Mouse (Mus musculus) kidney, postnatal 4 days (tissue): ENCODE data around the gene Mamdc2.
A peak's percentile ranks its signal among the peaks of the same experiment; 100 is the strongest.

Experiments used
- DNase-seq, 2 experiments: peaks; one replicate each; pipeline ENCODE4 v3.0.0; 2021; ENCODE audit warnings: mixed read lengths in 2 of 2

Mamdc2 gene

DNA sequence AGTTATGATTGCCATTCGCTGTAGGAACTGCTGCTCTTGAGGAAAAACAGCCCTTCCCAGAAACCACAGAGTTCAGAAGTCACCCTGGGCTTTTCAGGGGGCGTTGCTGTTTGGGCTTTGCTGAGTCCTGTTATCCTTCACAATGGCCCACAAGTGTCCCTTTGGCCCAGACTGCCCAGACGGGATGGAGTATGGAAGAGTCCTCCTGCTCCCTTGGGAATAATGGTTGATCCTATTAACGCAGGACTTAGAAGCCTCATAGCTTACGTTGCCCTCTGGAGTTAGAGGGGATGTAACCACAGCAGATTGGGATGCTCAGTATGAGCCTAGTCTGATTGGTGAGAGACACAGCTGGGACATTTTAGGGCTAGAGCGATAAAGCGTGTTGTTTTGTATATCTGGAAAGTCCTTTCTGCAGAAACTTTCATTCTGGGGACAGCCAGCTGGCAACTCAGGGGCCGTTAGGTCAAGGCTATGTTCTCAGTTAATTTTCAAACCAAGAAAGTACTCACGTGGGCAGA is 94.3 kb downstream of the Mamdc2 start:
- DNase-seq, result peak; percentile 64 to 73

DNA sequence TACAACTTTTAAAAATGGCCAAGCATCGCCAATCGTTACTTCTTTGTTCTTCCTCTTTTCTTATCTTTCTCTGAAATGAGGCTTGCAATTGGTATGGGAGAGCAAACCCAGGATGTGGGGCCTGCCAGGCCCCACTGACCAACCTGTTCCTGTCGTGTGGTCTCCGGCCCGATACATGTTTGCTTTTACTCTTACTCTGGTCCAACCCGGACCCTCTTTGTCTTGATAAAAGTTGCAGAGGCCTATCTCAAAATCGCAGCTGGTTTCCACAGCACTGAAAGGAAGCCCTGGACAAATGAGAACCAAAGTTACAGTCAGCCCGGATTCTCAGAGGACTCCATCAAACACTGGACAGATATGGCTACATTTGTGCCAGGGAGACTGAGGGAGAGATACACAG is 95.1 kb downstream of the Mamdc2 start:
- peak in 1 of 2 experiments; percentile 12 for DNase-seq

DNA sequence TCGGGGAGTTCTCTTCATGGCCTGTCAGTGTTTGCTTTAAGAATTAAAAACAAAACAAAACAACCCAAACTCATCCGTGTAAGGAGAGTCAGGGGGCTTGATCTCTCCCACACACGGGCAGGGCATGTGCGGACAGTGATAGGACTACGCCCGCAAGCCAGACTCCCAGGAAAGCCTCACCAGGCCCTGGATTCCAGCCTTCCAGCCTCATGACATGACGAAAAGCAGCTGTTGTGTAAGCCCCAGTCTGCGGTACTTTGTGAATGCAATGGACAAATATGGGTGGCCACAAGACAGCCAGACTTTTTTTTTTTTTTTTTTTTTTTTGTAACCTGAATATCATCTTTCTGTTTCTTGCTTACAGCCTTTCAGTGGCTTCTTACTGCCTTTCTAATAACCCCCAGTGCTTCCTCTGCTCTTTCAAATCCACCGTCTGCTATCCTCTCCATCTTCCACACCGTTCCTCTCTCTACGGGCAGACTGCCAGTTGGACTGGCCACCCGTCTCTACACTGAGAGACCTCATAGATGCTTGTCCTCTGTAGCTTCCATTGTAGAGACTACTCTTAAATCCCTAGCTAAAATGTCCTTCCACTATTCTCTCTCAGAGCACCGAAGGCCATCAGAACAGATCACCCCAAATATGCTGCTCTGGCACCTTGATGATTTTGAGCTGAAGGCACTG is 96.3 kb downstream of the Mamdc2 start:
- DNase-seq, result peak; percentile 49 to 66

GRCm38 (mm10) chr19:23349930-23350329 is 98.3 kb downstream of the Mamdc2 start:
- peak; percentile 45 to 54 for DNase-seq

- DNase-seq, result no peak
Observed at GRCm38 (mm10) chr19:23342782-23343181, 105.5 kb downstream of the Mamdc2 start.

- DNase-seq, result no peak
Observed at GRCm38 (mm10) chr19:23332883-23333282, 115.4 kb downstream of the Mamdc2 start.

- no peak for DNase-seq
Observed at GRCm38 (mm10) chr19:23330842-23331241, 117.4 kb downstream of the Mamdc2 start.

- no peak for DNase-seq
Observed at GRCm38 (mm10) chr19:23329346-23329745, 118.9 kb downstream of the Mamdc2 start.

GRCm38 (mm10) chr19:23327056-23327640 is 121.1 kb downstream of the Mamdc2 start:
- no peak for DNase-seq

DNA sequence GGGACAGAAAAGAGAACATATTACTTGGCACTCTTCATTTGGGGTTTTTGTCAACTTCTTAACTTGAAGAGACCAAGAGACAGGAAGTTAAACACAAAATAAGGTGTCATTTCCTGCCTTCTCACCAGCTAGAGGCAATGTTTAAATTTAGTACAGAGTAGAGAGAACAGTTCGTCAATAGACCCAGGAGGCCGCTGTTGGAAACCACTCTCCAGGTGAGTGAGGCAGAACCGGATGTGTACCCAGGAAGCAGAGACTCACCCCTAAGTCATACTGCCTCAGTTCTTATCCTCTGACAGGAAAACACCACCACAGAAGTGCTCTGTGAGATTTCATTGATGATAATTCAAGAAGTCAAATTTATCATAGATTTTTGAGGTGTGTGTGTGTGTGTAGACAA is 125.1 kb downstream of the Mamdc2 start:
- DNase-seq, result no peak

GRCm38 (mm10) chr19:23317989-23318358 is 130.3 kb downstream of the Mamdc2 start:
- no peak for DNase-seq

DNA sequence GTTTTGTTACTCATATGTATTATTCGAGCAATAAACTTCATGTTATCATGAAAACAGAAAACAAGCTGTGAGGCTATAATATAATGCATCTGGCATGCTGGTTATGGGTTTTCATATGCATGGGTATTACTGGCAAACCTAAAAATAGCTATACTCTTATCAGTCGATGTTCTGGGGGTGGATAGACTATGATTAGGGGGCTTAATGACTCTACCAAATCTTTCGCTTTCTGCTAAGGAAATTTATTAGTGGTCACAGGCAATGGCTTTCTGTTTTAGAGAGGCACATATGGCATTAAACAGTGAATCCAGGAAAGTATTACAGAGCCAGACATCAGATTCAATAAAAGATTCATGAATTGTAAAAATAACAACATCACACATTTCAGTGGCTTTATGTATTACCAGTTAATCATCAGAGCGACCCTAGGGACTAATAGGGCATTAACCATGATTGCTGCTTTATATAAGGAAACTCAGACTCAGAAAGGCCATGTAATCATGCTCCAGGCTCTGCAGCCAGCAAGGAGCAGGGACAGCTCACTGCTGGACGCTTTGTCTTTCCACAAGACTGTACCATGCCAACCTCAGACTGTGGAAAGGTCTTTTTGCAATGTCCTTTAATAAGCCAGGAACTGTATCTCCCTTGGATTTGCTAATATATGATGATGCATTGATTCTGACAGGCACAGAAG is 130.8 kb downstream of the Mamdc2 start:
- DNase-seq, result no peak

- no peak for DNase-seq
Observed at GRCm38 (mm10) chr19:23316851-23317250, 131.4 kb downstream of the Mamdc2 start.

GRCm38 (mm10) chr19:23309979-23310378 is 138.3 kb downstream of the Mamdc2 start:
- DNase-seq, result no peak

DNA sequence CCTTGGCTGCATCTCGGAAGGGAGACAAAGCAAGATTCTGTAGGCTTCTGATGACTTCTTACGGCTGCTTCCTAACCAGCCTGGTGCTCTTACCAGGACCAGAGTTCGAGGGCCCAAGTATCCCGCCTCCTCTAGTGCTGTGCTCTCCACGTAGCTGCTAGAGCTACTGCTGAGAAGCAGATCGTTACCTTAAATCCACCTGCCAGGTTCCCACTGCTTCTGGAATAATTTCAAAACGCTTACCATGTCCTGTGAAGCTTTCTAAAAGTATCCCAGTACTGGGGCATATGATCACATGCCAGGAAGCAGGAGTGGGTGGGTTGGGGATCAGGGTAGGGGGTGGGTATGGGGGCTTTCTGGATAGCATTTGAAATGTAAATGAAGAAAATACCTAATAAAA is 141.6 kb downstream of the Mamdc2 start:
- DNase-seq, result no peak

GRCm38 (mm10) chr19:23299987-23300386 is 148.3 kb downstream of the Mamdc2 start:
- DNase-seq, result no peak

DNA sequence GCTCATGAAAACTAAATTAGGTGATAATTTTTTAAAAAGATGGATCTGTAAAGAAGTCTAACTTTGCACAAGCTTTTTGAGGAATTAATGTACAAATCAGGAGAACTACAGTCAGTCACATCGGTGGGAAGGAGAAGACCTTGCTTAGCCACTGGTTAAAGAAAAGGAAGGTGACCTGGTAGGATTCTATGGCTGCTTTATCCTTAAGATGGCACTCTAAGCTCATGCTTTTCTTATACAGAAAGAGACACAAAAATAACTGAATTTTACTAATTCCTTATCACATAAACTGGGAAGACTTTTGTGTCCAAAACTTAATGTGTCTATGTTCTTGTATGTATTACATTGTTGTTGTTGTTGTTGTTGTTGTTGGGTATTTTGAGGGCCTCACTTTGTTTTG is 149.3 kb downstream of the Mamdc2 start:
- DNase-seq, result no peak

- no peak for DNase-seq
Observed at GRCm38 (mm10) chr19:23297191-23297590, 151.1 kb downstream of the Mamdc2 start.

GRCm38 (mm10) chr19:23289251-23289650 is 159.0 kb downstream of the Mamdc2 start:
- DNase-seq, result no peak

DNA sequence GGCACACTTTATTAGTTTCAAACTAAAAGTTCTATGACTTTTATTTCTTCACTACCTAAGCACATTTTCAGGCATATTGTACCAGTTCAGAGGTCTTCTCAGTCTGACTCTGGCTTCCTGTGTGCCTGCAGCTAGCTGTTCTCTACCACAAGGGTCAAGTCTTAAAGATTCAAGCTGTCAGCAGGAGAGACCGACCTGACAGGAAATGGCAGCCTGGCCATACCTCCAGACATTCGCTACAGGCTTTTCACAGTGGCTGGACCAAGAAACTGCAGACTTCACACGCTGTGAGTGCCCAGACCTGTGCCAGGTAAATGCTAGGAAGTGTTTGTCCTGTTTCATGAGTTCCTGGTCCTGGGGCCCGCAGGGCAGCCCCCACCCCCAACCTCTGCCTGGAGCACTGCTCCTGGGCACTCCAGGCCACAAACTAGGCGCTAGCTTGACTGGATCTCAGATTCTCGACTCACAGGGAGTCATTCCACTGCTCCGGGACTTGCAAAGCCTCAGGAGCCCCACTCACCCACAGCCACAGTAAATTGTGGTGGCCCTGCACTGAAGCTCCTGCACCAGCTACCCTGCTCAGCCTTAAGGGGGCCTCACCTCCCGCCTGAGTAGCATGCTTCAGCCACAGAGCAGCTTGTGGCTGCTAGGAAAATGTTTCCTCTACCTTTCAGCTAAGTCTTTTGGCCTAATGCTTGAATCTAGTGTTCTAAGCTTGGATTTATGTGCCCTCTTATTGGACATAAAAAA is 166.2 kb downstream of the Mamdc2 start:
- DNase-seq, result no peak

DNA sequence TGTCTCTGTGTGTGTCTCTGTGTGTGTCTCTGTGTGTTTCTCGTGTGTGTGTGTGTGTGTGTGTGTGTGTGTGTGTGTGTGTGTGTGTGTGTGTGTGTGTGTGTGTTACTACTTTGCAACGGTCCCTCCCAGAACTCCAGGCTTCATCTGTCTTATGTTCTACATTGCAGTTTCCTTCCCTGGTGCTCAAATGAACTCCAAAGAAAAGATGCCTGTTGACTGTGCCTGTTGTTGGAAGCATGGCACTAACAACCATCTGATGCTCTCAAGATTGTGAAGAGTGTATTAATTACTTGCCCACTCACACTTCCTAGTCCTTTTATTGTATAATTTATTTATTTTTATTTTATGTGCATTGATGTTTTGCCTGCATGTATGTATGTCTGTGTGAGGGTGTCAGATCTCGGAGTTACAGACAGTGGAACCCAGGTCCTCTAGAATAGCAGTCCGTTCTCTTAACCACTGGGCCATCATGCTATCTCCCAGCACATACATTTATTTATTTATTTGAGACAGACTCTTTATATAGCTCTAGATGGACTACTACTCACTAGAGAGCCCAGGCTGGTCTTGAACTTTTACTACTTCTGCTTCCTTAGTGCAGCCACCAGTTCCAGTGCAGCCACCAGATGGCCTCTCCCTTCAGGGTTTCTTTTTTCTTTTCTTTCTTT is 174.1 kb downstream of the Mamdc2 start:
- no peak for DNase-seq

DNA sequence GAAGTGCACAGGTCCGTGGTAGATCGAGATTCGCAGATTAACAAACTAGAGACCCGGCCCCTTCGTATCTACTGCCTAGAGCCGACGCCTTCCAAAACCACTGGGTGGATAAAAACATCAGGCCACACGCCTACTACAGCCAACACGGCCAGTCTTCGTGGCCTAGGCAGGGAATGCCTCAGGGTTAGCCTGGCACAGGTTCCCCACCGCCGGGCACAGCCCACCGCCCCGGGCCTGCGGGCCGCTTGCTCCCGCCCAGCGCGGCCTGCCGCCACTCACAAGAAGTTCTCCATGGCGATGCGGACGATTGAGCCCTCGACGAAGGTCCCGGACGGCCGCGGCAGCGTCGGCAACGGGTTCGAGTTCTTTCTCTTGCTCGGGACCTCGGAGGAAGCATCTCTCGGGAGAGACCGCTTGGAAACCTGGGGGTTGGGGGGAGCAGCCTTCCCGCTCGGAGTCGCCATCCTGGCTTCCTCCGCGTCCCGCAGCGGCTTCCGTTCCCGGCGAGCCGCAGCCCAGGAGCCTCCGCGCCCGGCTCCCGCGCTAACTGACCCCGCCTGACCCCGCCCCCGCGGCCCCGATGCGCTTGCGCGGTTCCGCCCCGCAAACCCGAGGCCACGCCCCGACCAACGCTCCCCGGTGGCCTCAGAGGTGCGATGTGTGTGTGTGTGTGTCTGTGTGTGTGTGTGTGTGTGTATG is 174.7 kb downstream of the Mamdc2 start, which contains the start of gene Smc5:
Gene Smc5, minus strand, starts transcription at position 543 of the 699 bp plus-strand sequence.
- DNase-seq, result peak; percentile 95 to 96
